Mouse (Mus musculus): ENCODE measurements around the gene Timm10. TPM values are rescaled to one million over a fixed set of nuclear protein-coding genes. Genes with fewer than 3 reads are reported as not detected.

Gene Timm10
- polyA plus RNA-seq, 1 experiment from 2014 or later = 53.6 TPM

GRCm38 (mm10) chr2:84823237-84823636, 3.6 kb upstream of the Timm10 start:
- DNase-seq (ENCODE audit: low spot score) = no peak
- no peak overlapping the region for H3K4me2 ChIP-seq (ENCODE audit: low read depth, severe bottlenecking)
- no peaks in the 10 kb centered on the region for H3K27me3 ChIP-seq (ENCODE audit: control insufficient read depth, insufficient read depth, low read length)
- H3K4me1 ChIP-seq (ENCODE audit: control insufficient read depth, insufficient read depth, low read length) = peaks cover 5% of the 10 kb centered on the region; the same call in 1 of the 2 replicates
- H3K27ac ChIP-seq (replicated peaks; ENCODE audit: low read depth, low read length) = no peak overlapping the region
- no peak overlapping the region for H3K9ac ChIP-seq (ENCODE audit: low read length)
- 0 out of 2 replicates have a peak, but pooled peaks have one; percentile 8 for ATAC-seq (ENCODE audit: insufficient number of reproducible peaks, low FRiP score, low TSS enrichment, low read depth)
- WGBS = 37% methylated on average over 2 of the region's 2 CpGs
- H3K4me3 ChIP-seq (ENCODE audit: low read depth, low read length) = no peak overlapping the region
- H3K36me3 ChIP-seq (ENCODE audit: control insufficient read depth, insufficient read depth, low read length) = no peaks in the 10 kb centered on the region
- no peaks in the 10 kb centered on the region for H3K9me3 ChIP-seq (ENCODE audit: control insufficient read depth, low read length)

DNA sequence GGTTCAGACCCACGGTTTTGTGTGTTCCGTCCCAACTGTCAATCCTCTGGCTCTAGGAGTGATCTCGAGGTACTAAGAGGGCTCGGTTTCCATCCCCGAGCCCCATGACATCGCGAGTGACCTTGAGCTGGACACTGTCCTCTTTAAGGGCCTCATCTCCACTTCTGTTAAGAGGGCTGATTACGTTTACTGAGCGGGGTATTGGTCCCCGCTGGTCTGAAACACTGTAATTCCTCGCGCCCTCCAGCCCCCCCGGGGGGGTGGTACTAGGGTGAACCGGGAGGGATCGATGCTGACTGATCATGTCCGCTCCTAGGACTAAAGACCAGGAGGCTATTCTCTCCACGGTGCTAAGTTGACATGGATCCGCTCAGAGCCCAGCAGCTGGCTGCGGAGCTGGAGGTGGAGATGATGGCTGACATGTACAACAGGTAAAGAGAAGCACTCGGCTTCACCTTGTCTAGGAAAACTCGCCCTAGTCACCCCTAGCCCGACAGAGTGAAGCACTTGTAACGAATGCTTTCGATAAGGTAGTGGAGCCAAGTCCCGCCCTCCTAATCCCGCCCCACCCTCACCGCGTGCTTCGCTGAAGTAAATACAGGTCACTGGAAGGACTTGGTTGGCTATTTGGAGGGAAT, 605 bp downstream of the Timm10 start:
- WGBS = under 1% methylated on average over 29 of the region's 29 CpGs
- H3K27me3 ChIP-seq (ENCODE audit: control insufficient read depth, insufficient read depth, low read length) = no peaks in the 10 kb centered on the region
- H3K4me2 ChIP-seq (ENCODE audit: low read depth, severe bottlenecking) = peak overlapping the region; percentile 94
- H3K4me1 ChIP-seq (ENCODE audit: control insufficient read depth, insufficient read depth, low read length) = peaks cover 5% of the 10 kb centered on the region; the same call in 1 of the 2 replicates
- peak overlapping the region; percentile 62 for H3K9ac ChIP-seq (ENCODE audit: low read length)
- ATAC-seq (ENCODE audit: insufficient number of reproducible peaks, low FRiP score, low TSS enrichment, low read depth) = peak; percentile 10; the same call in 1 of the 2 replicates
- peak overlapping the region; percentile 84 for H3K4me3 ChIP-seq (ENCODE audit: low read depth, low read length)
- no peak overlapping the region; the same call in 1 of the 2 replicates for H3K27ac ChIP-seq (replicated peaks; ENCODE audit: low read depth, low read length)
- no peak for DNase-seq (ENCODE audit: low spot score)
- H3K36me3 ChIP-seq (ENCODE audit: control insufficient read depth, insufficient read depth, low read length) = peaks cover 2% of the 10 kb centered on the region; the same call in 1 of the 2 replicates
- no peaks in the 10 kb centered on the region for H3K9me3 ChIP-seq (ENCODE audit: control insufficient read depth, low read length)

DNA sequence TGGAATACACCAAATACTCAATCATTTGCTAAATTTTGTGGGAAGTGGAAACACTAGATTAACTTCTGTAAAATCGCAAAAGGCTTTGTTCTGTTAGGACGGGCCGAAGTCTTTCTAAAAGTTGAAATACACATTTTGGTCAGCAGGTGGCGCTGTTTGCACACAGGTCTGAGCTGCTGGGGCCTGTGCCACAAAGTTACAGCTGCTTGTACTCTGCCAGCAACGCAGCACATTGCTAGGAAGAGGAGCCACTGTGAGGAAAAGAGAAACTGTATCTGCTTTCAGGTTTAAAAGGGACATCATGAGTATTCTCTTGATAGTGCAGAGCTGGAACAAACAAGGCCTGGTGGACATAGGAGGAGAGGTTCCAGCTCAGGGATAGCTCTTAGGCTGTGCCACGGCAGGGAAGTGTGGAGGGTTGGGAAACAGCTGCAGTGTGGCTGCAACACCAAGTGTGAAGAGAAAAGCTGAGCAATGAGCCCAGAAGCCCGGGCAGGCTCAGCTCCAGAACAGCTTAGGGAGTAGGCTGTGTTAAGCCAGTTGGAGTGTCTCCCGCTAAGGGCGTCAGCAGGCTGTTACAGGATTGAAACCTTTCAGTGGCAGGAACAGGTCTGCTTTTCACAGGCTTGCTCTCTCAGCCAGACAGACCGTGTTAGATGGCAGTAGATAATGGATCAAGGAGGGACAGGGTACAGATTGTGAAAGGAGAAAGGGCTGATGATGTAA, 5.0 kb downstream of the Timm10 start:
- no peak overlapping the region for H3K9ac ChIP-seq (ENCODE audit: low read length)
- H3K27ac ChIP-seq (replicated peaks; ENCODE audit: low read depth, low read length) = no peak overlapping the region
- H3K9me3 ChIP-seq (ENCODE audit: control insufficient read depth, low read length) = no peaks in the 10 kb centered on the region
- no peak overlapping the region for H3K4me3 ChIP-seq (ENCODE audit: low read depth, low read length)
- peaks cover 5% of the 10 kb centered on the region; the same call in 1 of the 2 replicates for H3K4me1 ChIP-seq (ENCODE audit: control insufficient read depth, insufficient read depth, low read length)
- H3K36me3 ChIP-seq (ENCODE audit: control insufficient read depth, insufficient read depth, low read length) = peaks cover 2% of the 10 kb centered on the region; the same call in 1 of the 2 replicates
- DNase-seq (ENCODE audit: low spot score) (peak; percentile 90), ATAC-seq (ENCODE audit: insufficient number of reproducible peaks, low FRiP score, low TSS enrichment, low read depth) (peak; percentile 68; the same call in 1 of the 2 replicates)
- WGBS = 38% methylated on average over 10 of the region's 10 CpGs
- no peak overlapping the region for H3K4me2 ChIP-seq (ENCODE audit: low read depth, severe bottlenecking)
- no peaks in the 10 kb centered on the region for H3K27me3 ChIP-seq (ENCODE audit: control insufficient read depth, insufficient read depth, low read length)

GRCm38 (mm10) chr2:84837107-84837506, 10.3 kb downstream of the Timm10 start:
- DNase-seq (ENCODE audit: low spot score) (no peak), ATAC-seq (ENCODE audit: insufficient number of reproducible peaks, low FRiP score, low TSS enrichment, low read depth) (no peak)
- Histone ChIP-seq H3K4me3 (ENCODE audit: low read depth, low read length) (no peak overlapping the region), H3K9me3 (ENCODE audit: control insufficient read depth, low read length) (no peaks in the 10 kb centered on the region), H3K27me3 (ENCODE audit: control insufficient read depth, insufficient read depth, low read length) (no peaks in the 10 kb centered on the region), H3K9ac (ENCODE audit: low read length) (no peak overlapping the region), H3K36me3 (ENCODE audit: control insufficient read depth, insufficient read depth, low read length) (no peaks in the 10 kb centered on the region; the same call in 1 of the 2 replicates), H3K4me2 (ENCODE audit: low read depth, severe bottlenecking) (no peak overlapping the region), H3K27ac (replicated peaks; ENCODE audit: low read depth, low read length) (no peak overlapping the region), H3K4me1 (ENCODE audit: control insufficient read depth, insufficient read depth, low read length) (peaks cover 7% of the 10 kb centered on the region)
- WGBS = 46% methylated on average over 8 of the region's 8 CpGs

- no peak for DNase-seq (ENCODE audit: low spot score)
- Histone ChIP-seq H3K9me3 (ENCODE audit: control insufficient read depth, low read length) (no peaks in the 10 kb centered on the region), H3K27me3 (ENCODE audit: control insufficient read depth, insufficient read depth, low read length) (no peaks in the 10 kb centered on the region), H3K4me2 (ENCODE audit: low read depth, severe bottlenecking) (no peak overlapping the region), H3K27ac (replicated peaks; ENCODE audit: low read depth, low read length) (no peak overlapping the region), H3K4me3 (ENCODE audit: low read depth, low read length) (no peak overlapping the region), H3K4me1 (ENCODE audit: control insufficient read depth, insufficient read depth, low read length) (peaks cover 9% of the 10 kb centered on the region), H3K9ac (ENCODE audit: low read length) (no peak overlapping the region), H3K36me3 (ENCODE audit: control insufficient read depth, insufficient read depth, low read length) (no peaks in the 10 kb centered on the region; the same call in 1 of the 2 replicates)
- WGBS = 25% methylated on average over 9 of the region's 9 CpGs
- no peak for ATAC-seq (ENCODE audit: insufficient number of reproducible peaks, low FRiP score, low TSS enrichment, low read depth)
Measured at GRCm38 (mm10) chr2:84837817-84838592, 11.2 kb downstream of the Timm10 start.

DNA sequence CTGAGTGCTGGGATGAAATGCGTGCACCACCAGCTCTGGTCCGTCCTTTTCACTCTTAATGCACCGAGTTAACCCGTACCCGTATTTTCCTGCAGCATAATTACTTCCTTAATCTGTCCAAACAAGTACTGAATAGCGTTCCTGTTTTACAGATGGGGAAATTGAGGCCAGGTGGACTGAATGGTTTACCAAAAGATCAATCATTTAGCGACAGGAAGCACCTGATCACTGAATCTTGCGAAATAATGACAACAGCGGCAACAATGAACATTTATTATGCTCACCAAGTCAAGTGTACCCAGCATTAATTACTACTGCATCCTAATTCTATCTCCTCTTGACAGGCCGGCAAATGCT, 11.8 kb downstream of the Timm10 start, which contains the start of gene Slc43a1:
TSS of gene Slc43a1 (plus strand) at position 258 of the 357 bp plus-strand sequence.
- ATAC-seq (ENCODE audit: insufficient number of reproducible peaks, low FRiP score, low TSS enrichment, low read depth) = no peak
- H3K27me3 ChIP-seq (ENCODE audit: control insufficient read depth, insufficient read depth, low read length) = no peaks in the 10 kb centered on the region
- H3K27ac ChIP-seq (replicated peaks; ENCODE audit: low read depth, low read length) = peak within 1 kb of the TSS; percentile 90
- H3K9me3 ChIP-seq (ENCODE audit: control insufficient read depth, low read length) = no peaks in the 10 kb centered on the region
- WGBS = 13% methylated on average over 10 of the region's 10 CpGs
- peaks cover 9% of the 10 kb centered on the region for H3K4me1 ChIP-seq (ENCODE audit: control insufficient read depth, insufficient read depth, low read length)
- H3K4me2 ChIP-seq (ENCODE audit: low read depth, severe bottlenecking) = peak within 1 kb of the TSS; percentile 91
- H3K9ac ChIP-seq (ENCODE audit: low read length) = peak within 1 kb of the TSS; percentile 88
- H3K36me3 ChIP-seq (ENCODE audit: control insufficient read depth, insufficient read depth, low read length) = no peaks in the 10 kb centered on the region; the same call in 1 of the 2 replicates
- DNase-seq (ENCODE audit: low spot score) = no peak
- peak within 1 kb of the TSS; percentile 67 for H3K4me3 ChIP-seq (ENCODE audit: low read depth, low read length)

DNA sequence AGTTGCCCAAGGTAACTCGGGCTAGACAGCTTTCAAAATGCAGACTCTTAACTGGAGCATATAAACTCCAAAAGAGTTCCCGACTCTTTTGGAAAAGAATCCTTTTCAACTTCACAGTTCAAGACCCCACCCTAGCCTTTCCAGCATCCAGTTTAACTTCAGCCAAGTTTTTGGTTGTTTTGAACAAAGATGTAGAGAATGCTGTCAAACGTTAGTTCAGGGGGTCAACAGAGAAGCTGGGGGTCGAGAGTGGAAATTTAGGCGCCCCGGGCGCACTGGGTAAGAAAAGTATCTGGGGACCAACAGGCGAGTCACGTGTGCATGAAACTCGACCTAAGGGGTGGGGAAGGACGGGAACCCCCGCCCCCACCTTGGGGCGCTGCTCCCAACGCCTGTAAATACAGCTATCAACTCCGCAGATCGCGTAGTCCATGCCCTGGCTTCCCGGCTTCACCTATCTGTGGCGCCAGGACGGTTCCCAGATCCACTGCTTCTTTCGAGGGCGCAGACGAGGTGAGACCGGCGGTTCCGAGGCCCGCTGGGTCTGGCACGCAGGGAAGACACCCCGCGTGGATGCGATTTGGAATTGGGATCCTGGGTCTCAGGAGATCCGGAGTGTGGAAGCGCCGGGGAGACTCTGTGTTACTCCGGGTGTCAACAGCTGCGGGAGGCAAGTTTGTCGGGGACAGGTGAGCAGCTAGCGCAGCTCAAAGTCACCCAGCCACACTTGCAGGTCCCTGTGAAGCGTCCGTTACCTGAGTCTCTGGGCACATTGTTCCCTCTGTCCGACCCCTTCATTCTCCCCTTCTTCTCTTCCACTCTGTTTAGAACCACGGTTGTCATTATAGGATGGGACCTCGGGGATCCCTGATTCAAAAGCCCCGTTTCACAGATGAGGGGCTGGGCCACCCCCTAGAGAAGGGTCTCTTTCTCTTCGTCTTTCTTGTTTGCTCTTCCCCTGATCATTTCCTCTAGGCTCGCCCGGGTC, 12.5 kb downstream of the Timm10 start:
- Histone ChIP-seq H3K9me3 (ENCODE audit: control insufficient read depth, low read length) (no peaks in the 10 kb centered on the region), H3K9ac (ENCODE audit: low read length) (peak overlapping the region; percentile 88), H3K4me3 (ENCODE audit: low read depth, low read length) (peak overlapping the region; percentile 67), H3K4me1 (ENCODE audit: control insufficient read depth, insufficient read depth, low read length) (peaks cover 9% of the 10 kb centered on the region), H3K4me2 (ENCODE audit: low read depth, severe bottlenecking) (peak overlapping the region; percentile 91), H3K27me3 (ENCODE audit: control insufficient read depth, insufficient read depth, low read length) (no peaks in the 10 kb centered on the region), H3K27ac (replicated peaks; ENCODE audit: low read depth, low read length) (peak overlapping the region; percentile 90), H3K36me3 (ENCODE audit: control insufficient read depth, insufficient read depth, low read length) (no peaks in the 10 kb centered on the region; the same call in 1 of the 2 replicates)
- DNase-seq (ENCODE audit: low spot score) = peak; percentile 68
- ATAC-seq (ENCODE audit: insufficient number of reproducible peaks, low FRiP score, low TSS enrichment, low read depth) = peak; percentile 70
- under 1% methylated on average over 47 of the region's 47 CpGs for WGBS
